Mouse (Mus musculus) spleen, adult 2 months (tissue): ENCODE measurements at regions not wholly inside any gene's neighbourhood (a gene's known extent, or its start where the extent isn't known, plus 50 kb on each side); places are given as distances from the start of the nearest gene placed in this dataset.

Experiments used
- CTCF ChIP-seq: fragments of 200-500 bp; IDR thresholded peaks from 2 replicates; pipeline ENCODE4 v1.5.1; 2011; ENCODE audit warnings: mild to moderate bottlenecking, inconsistent platforms; ENCODE audit not compliant: insufficient read depth, insufficient read length, insufficient replicate concordance; ENCODE audit errors: extremely low read depth
- POLR2A ChIP-seq: fragments of 200-500 bp; IDR thresholded peaks from 2 replicates; pipeline ENCODE4 v1.6.1; 2011; ENCODE audit warnings: low read depth, low read length, inconsistent platforms

DNA sequence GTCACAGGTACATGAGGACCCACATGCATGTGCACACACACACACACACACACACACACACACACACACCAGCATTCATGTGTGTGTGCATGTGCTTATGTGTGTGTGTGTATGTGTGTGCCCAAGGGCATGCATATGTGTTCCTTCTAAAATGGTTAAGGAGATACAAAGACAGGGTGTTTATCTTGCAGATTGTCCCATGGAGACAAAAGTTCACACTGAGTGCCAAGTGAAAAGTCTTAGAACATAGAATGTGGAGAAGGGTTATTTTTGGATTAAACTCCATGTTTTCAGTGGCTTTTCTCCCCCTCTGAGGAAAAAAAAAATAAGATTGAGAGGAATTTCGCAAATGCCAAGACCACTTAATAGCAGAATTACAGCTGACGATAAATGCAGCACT lies 609.9 kb downstream of the Lmo4 start:
- no peak for TF ChIP-seq POLR2A
- no peak for TF ChIP-seq CTCF
